Mouse (Mus musculus) embryonic fibroblast, embryonic 13.5 days (primary cell): Measurements from ENCODE around the gene Plxna2. TPM values are rescaled to one million over a fixed set of nuclear protein-coding genes. Genes with fewer than 3 reads are reported as not detected.
A peak's percentile ranks its signal among the peaks of the same experiment; 100 is the strongest.

Source experiments
- H3K27ac ChIP-seq: 2 replicates; pipeline ENCODE4 v1.5.1; 2012; ENCODE audit warnings: low read length, control low read depth, inconsistent platforms; ENCODE audit not compliant: insufficient read depth
- H3K4me1 ChIP-seq: 2 replicates; pipeline ENCODE4 v1.6.1; 2011; ENCODE audit warnings: low read length; ENCODE audit not compliant: control insufficient read depth, insufficient read depth
- H3K4me3 ChIP-seq: 2 replicates; pipeline ENCODE4 v1.5.1; 2011; ENCODE audit warnings: mild to moderate bottlenecking, control low read depth, low read length; ENCODE audit not compliant: insufficient read depth
- CTCF ChIP-seq: IDR thresholded peaks from 2 replicates; pipeline ENCODE4 v1.5.1; 2011; ENCODE audit warnings: mild to moderate bottlenecking, control low read depth, low read length, moderate library complexity, borderline replicate concordance; ENCODE audit not compliant: insufficient read depth
- POLR2A ChIP-seq: IDR thresholded peaks from 2 replicates; pipeline ENCODE4 v1.6.1; 2011; ENCODE audit warnings: low read depth, mild to moderate bottlenecking, control low read depth, low read length, moderate library complexity
- polyA plus RNA-seq: library from polyadenylated mRNA; stranded (reverse); fragments of >200 nt; gene quantifications from 2 replicates; pipeline ENCODE4 v1.2.4, GENCODE M21; 2011; ENCODE audit warnings: low read depth; ENCODE audit not compliant: missing spikeins, insufficient read length

The Plxna2 gene
- polyA plus RNA-seq, 1 experiment = 12.9 TPM

GRCm38 (mm10) chr1:194622174-194622573 lies 4.2 kb downstream of the Plxna2 start:
- Histone ChIP-seq H3K4me1 (0 out of 2 replicates have a peak, but pooled peaks cover 2% of the 10 kb centered on the region), H3K27ac (no peak overlapping the region), H3K4me3 (peak overlapping the region; percentile 25; the same call in 1 of the 2 replicates)
- no peak for TF ChIP-seq POLR2A
- no peak for TF ChIP-seq CTCF

DNA sequence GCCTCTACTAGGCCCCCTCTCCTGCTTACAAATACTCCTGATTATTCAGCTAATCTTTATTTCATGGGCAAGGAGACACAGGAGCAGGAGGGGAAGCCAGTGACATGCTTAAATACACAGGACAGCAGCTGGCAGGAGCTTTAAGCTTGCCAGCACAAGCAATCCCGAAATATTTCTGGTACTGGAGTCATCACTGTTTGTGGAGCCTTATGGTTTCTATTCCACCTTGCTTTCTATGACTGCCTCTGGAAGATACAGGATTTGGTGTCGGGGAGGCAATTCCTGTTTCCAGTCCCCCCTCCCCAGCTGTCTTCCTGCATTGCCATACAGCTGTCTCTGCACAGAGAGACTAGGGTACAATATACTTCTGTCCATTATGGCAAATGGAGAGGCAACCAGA lies 4.7 kb downstream of the Plxna2 start:
- Histone ChIP-seq H3K27ac (no peak overlapping the region), H3K4me3 (no peak overlapping the region), H3K4me1 (0 out of 2 replicates have a peak, but pooled peaks cover 2% of the 10 kb centered on the region)
- TF ChIP-seq CTCF (no peak), POLR2A (no peak)

DNA sequence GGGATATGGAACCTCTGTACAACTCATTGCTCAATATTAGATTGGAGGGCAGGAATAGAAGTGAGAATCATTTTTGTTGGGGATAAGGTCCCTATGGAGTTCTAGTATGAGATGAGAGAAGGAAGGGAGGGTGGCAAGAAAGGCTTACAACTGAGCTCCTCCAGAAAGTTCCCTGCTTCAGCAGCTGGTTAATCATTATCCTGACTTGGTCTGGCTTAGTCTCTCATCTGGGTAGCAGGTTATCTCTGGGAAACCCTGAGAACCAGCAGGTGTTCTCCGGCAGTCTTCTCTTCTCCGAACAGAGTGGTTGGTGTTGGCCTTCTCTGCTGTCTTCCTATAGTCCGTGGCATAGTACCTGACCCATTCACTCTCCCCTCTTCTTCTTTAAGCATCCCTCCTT lies 5.6 kb downstream of the Plxna2 start:
- no peak overlapping the region for H3K4me3 ChIP-seq
- no peak overlapping the region for H3K27ac ChIP-seq
- H3K4me1 ChIP-seq = 0 out of 2 replicates have a peak, but pooled peaks cover 2% of the 10 kb centered on the region
- TF ChIP-seq POLR2A = no peak
- no peak for TF ChIP-seq CTCF

- H3K27ac ChIP-seq = no peak overlapping the region
- TF ChIP-seq POLR2A (no peak), CTCF (no peak)
- H3K4me1 ChIP-seq = 0 out of 2 replicates have a peak, but pooled peaks cover 2% of the 10 kb centered on the region
- no peak overlapping the region for H3K4me3 ChIP-seq
Observed at GRCm38 (mm10) chr1:194624411-194624810, 6.4 kb downstream of the Plxna2 start.

GRCm38 (mm10) chr1:194624973-194625372 lies 7.0 kb downstream of the Plxna2 start:
- H3K4me1 ChIP-seq = 0 out of 2 replicates have a peak, but pooled peaks cover 2% of the 10 kb centered on the region
- no peak overlapping the region for H3K27ac ChIP-seq
- no peak for TF ChIP-seq POLR2A
- TF ChIP-seq CTCF = no peak
- H3K4me3 ChIP-seq = no peak overlapping the region

- no peak overlapping the region for H3K4me3 ChIP-seq
- H3K27ac ChIP-seq = no peak overlapping the region
- 0 out of 2 replicates have a peak, but pooled peaks cover 2% of the 10 kb centered on the region for H3K4me1 ChIP-seq
- TF ChIP-seq POLR2A (no peak), CTCF (no peak)
Observed at GRCm38 (mm10) chr1:194626109-194626508, 8.1 kb downstream of the Plxna2 start.

DNA sequence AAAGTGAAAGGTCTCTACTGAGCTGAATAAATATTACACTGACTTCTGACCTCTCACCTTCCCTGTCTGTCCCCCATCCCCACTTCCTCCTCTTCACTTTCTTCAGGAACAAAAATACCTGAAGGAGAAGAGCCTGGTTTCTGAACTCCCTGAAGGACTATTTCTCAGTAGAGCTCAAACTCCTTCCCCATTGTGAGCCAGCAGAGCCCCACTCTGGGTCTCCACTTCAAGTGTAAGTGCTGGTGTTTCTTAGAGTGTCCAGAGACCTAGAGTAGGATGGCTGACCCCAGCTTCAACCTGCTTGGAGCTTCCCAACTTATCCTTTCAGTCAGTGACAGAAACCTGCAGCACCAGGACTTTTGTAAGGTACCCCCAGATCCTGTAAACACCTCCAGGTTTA lies 9.3 kb downstream of the Plxna2 start:
- Histone ChIP-seq H3K4me1 (0 out of 2 replicates have a peak, but pooled peaks cover 2% of the 10 kb centered on the region), H3K27ac (no peak overlapping the region), H3K4me3 (no peak overlapping the region)
- TF ChIP-seq POLR2A = no peak
- no peak for TF ChIP-seq CTCF

GRCm38 (mm10) chr1:194629135-194629689 lies 11.2 kb downstream of the Plxna2 start:
- TF ChIP-seq POLR2A (no peak), CTCF (no peak)
- no peak overlapping the region for H3K27ac ChIP-seq
- no peaks in the 10 kb centered on the region for H3K4me1 ChIP-seq
- H3K4me3 ChIP-seq = no peak overlapping the region

DNA sequence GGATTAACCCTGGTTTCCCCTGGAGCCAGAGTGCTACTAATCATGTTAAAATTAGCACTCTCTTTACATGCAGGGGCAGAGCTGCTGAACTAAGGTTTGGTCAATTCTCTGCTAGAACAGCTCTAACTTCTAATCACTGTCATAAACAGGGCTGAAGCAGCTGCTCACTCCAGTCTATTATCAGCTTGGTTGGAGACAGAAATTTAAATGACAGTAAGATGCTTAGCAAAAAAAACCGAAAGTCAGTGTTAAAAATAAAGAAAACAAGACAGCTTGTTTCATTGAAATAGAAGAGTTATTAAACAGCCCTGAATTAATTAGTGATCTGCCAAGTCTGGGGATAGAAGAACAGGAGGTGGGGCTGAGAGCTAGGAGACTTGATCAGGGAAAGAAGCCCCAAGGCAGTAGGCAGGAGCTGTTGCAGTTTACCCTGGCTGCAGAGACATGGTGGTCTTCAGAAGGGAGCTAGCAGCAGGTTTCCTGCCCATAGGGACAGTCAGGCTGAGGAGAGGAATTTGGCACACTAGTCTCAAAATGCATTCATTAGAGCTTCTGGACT lies 12.6 kb downstream of the Plxna2 start:
- no peaks in the 10 kb centered on the region for H3K4me1 ChIP-seq
- no peak overlapping the region for H3K4me3 ChIP-seq
- TF ChIP-seq CTCF = no peak
- TF ChIP-seq POLR2A = no peak
- no peak overlapping the region for H3K27ac ChIP-seq

- TF ChIP-seq CTCF = no peak
- no peak for TF ChIP-seq POLR2A
Observed at GRCm38 (mm10) chr1:194631574-194631973, 13.6 kb downstream of the Plxna2 start.

DNA sequence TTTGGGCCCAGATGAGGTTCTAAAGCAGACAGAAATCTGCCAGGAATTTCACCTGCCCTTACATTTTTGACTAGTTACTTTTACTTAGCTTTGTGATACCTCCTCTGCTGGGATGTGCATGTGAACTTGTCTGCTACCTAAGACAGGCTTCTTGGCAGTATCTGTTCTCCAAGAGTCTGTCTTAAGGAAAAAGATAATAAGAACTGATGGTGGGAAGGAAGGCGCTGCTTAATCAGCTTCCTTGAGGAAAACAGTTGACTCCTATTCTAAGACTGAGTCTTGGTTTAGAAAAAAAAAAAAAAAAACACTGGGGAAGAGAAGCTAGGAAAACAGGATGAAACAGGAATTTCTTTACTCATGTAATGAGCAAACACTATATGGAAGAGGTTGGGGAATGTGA lies 14.0 kb downstream of the Plxna2 start:
- TF ChIP-seq POLR2A (no peak), CTCF (no peak)
- no peaks in the 10 kb centered on the region for H3K4me1 ChIP-seq
- no peak overlapping the region for H3K4me3 ChIP-seq
- H3K27ac ChIP-seq = no peak overlapping the region

More at GRCm38 (mm10) chr1:194631574-194631973, 13.6 kb downstream of the Plxna2 start:
- no peak overlapping the region for H3K4me3 ChIP-seq
- H3K4me1 ChIP-seq = no peaks in the 10 kb centered on the region
- H3K27ac ChIP-seq = no peak overlapping the region
